Comparison of ENCODE assay signal across 8 mouse cellular contexts in genomic region chr9:43920053-43920754, GRCm38 (mm10).
DNase-seq lines count a peak whose midpoint lies in the region; ATAC-seq and TF ChIP-seq lines count a peak whose summit lies in the region.

No protein-coding gene starts in this region.

- WGBS in forebrain, embryonic 10.5 days: 11% methylated on average over 24 of the region's 24 CpGs
- 15% methylated on average over 24 of the region's 24 CpGs for WGBS in heart, embryonic 13.5 days
- WGBS in kidney, postnatal 0 days: 9% methylated on average over 24 of the region's 24 CpGs
- 11% methylated on average over 24 of the region's 24 CpGs for WGBS in limb, embryonic 15.5 days
- WGBS in neural tube, embryonic 15.5 days: 8% methylated on average over 24 of the region's 24 CpGs

- no peak overlapping the region for H3K9ac ChIP-seq in heart, embryonic 13.5 days
- H3K9ac ChIP-seq in kidney, postnatal 0 days (ENCODE audit: low read depth, low read length): no peak overlapping the region
- no peak overlapping the region for H3K9ac ChIP-seq in limb, embryonic 15.5 days
- no peak overlapping the region for H3K9ac ChIP-seq in neural tube, embryonic 15.5 days (replicated peaks)

- H3K27me3 ChIP-seq in forebrain, embryonic 10.5 days (ENCODE audit: poor library complexity, severe bottlenecking): peaks cover 79% of the 10 kb centered on the region
- peaks cover 89% of the 10 kb centered on the region for H3K27me3 ChIP-seq in heart, embryonic 13.5 days (replicated peaks)
- no peaks in the 10 kb centered on the region; the same call in 1 of the 2 replicates for H3K27me3 ChIP-seq in kidney, postnatal 0 days (ENCODE audit: insufficient read depth, low read length)
- H3K27me3 ChIP-seq in limb, embryonic 15.5 days: peaks cover 60% of the 10 kb centered on the region
- H3K27me3 ChIP-seq in neural tube, embryonic 15.5 days (replicated peaks): 0 out of 2 replicates have a peak, but pooled peaks cover 5% of the 10 kb centered on the region

- H3K4me1 ChIP-seq in forebrain, embryonic 10.5 days: peaks cover 57% of the 10 kb centered on the region
- no peaks in the 10 kb centered on the region for H3K4me1 ChIP-seq in heart, embryonic 13.5 days
- H3K4me1 ChIP-seq in kidney, postnatal 0 days (replicated peaks; ENCODE audit: insufficient read depth, low read length): no peaks in the 10 kb centered on the region
- peaks cover 9% of the 10 kb centered on the region for H3K4me1 ChIP-seq in limb, embryonic 15.5 days
- H3K4me1 ChIP-seq in neural tube, embryonic 15.5 days: peaks cover 45% of the 10 kb centered on the region

- no peaks in the 10 kb centered on the region for H3K9me3 ChIP-seq in forebrain, embryonic 10.5 days
- H3K9me3 ChIP-seq in heart, embryonic 13.5 days: no peaks in the 10 kb centered on the region
- no peaks in the 10 kb centered on the region for H3K9me3 ChIP-seq in kidney, postnatal 0 days (replicated peaks; ENCODE audit: low read length)
- no peaks in the 10 kb centered on the region for H3K9me3 ChIP-seq in limb, embryonic 15.5 days
- H3K9me3 ChIP-seq in neural tube, embryonic 15.5 days (replicated peaks): no peaks in the 10 kb centered on the region

- peak overlapping the region; percentile 36 for H3K4me3 ChIP-seq in forebrain, embryonic 10.5 days
- H3K4me3 ChIP-seq in heart, embryonic 13.5 days: no peak overlapping the region
- no peak overlapping the region for H3K4me3 ChIP-seq in kidney, postnatal 0 days (replicated peaks; ENCODE audit: low read depth, low read length)
- H3K4me3 ChIP-seq in limb, embryonic 15.5 days: no peak overlapping the region
- no peak overlapping the region for H3K4me3 ChIP-seq in neural tube, embryonic 15.5 days (replicated peaks)

- H3K27ac ChIP-seq in forebrain, embryonic 10.5 days: peak overlapping the region; percentile 71; the same call in 1 of the 2 replicates
- H3K27ac ChIP-seq in heart, embryonic 13.5 days (replicated peaks): no peak overlapping the region
- no peak overlapping the region for H3K27ac ChIP-seq in kidney, postnatal 0 days
- H3K27ac ChIP-seq in limb, embryonic 15.5 days: no peak overlapping the region
- no peak overlapping the region for H3K27ac ChIP-seq in neural tube, embryonic 15.5 days (replicated peaks)

- peak; percentile 55 for DNase-seq in CD4-positive helper T cell, adult 2 months (ENCODE audit: low read depth, low spot score)
- DNase-seq in c-Kit-positive CD71-negative TER-119-negative erythroid progenitor cells, embryonic 14.5 days (ENCODE audit: low read depth): peak; percentile 19
- peak; percentile 79 for DNase-seq in forebrain, embryonic 10.5 days (ENCODE audit: extremely low spot score, low spot score)
- peak; percentile 68 for DNase-seq in kidney, postnatal 0 days (ENCODE audit: low spot score)
- DNase-seq in testis, postnatal 14 days (ENCODE audit: low spot score): peak; percentile 65

- TF ChIP-seq CTCF in kidney, postnatal 0 days (IDR thresholded peaks at IDR 0.05; ENCODE audit: low read depth): peak; percentile 90

- no peak for ATAC-seq in heart, embryonic 13.5 days (ENCODE audit: extremely low read depth, insufficient number of reproducible peaks, low FRiP score, low TSS enrichment)
- ATAC-seq in kidney, postnatal 0 days (replicated peaks; ENCODE audit: low FRiP score, low read depth): 0 out of 2 replicates have a peak, but pooled peaks have one; percentile 49
- no peak for ATAC-seq in limb, embryonic 15.5 days (ENCODE audit: insufficient number of reproducible peaks, low FRiP score, low TSS enrichment, low read depth)
- peak; percentile 40 for ATAC-seq in neural tube, embryonic 15.5 days (ENCODE audit: low FRiP score)

- H3K36me3 ChIP-seq in forebrain, embryonic 10.5 days (replicated peaks): no peaks in the 10 kb centered on the region
- no peaks in the 10 kb centered on the region for H3K36me3 ChIP-seq in heart, embryonic 13.5 days
- no peaks in the 10 kb centered on the region for H3K36me3 ChIP-seq in kidney, postnatal 0 days (ENCODE audit: insufficient read depth, low read length)
- H3K36me3 ChIP-seq in limb, embryonic 15.5 days: no peaks in the 10 kb centered on the region
- H3K36me3 ChIP-seq in neural tube, embryonic 15.5 days: no peaks in the 10 kb centered on the region

- peak overlapping the region; percentile 41; the same call in 1 of the 2 replicates for H3K4me2 ChIP-seq in heart, embryonic 13.5 days
- H3K4me2 ChIP-seq in kidney, postnatal 0 days (ENCODE audit: low read length): no peak overlapping the region
- peak overlapping the region; percentile 1; the same call in 1 of the 2 replicates for H3K4me2 ChIP-seq in limb, embryonic 15.5 days
- H3K4me2 ChIP-seq in neural tube, embryonic 15.5 days: peak overlapping the region; percentile 26

Comparison
In these comparisons a context has a peak if more than half of its experiments do, and no peak if none do; other contexts are left out.
1. DNase-seq: peak in every context shown above with its lines; median percentile 79 in forebrain, embryonic 10.5 days; 68 in kidney, postnatal 0 days; 65 in testis, postnatal 14 days; 55 in CD4-positive helper T cell, adult 2 months; 19 in c-Kit-positive CD71-negative TER-119-negative erythroid progenitor cells, embryonic 14.5 days.
2. ATAC-seq: peak in kidney, postnatal 0 days (single experiment) and neural tube, embryonic 15.5 days (single experiment); none in heart, embryonic 13.5 days (single experiment) and limb, embryonic 15.5 days (single experiment).